Mouse (Mus musculus) 3134 (cell line): Measurements from ENCODE around the gene Shisa7.
"Not testable (repeated sequence)": the region's sequence is repeated elsewhere in the genome, so short reads cannot be mapped to it uniquely, and the experiment has no call there.

Experiments used
- DNase-seq: peaks from one replicate; pipeline ENCODE4 v3.0.0-alpha.2; 2011; ENCODE audit warnings: low spot score; ENCODE audit not compliant: insufficient read length; ENCODE audit errors: extremely low read depth

The Shisa7 gene

DNA sequence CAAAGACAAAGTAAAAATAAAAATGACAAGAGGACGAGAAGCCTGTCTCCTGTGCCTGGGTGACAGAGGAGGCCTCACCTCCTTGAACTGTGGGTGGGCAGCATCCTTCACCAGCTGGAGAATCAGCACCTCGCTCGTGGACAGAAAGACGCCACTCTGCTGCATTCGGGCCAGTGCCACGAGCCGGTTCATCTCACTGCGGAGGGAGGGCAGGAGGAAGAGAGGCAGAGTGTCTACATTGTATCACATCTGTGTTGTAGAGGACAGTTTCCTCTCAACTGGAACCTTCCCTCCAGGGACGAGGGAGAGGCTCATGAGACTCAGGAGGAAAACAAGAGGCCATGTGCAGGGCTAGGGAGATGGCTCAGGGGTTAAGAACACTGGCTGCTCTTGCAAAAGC lies 4.9 kb upstream of the Shisa7 start:
- no peak for DNase-seq

DNA sequence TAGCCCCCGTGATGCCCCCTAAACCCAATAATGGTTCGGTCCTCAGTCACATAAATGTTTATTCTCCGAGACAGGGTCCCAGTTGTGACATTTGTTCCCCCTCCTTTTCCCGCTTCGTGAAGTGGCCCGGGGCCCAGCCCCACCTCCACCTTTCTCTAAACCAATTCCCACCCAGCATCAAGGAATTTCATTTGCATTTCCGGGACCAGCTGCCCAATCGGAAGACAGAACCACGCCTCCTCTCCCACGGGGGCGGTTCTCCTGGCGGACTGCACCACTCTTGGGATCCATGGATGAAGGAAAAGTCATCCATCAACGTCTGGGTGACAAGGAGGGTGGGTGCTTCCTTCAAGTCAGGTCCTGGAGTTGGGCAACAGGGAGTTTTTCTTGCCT lies 417 bp upstream of the Shisa7 start:
- DNase-seq: no peak

DNA sequence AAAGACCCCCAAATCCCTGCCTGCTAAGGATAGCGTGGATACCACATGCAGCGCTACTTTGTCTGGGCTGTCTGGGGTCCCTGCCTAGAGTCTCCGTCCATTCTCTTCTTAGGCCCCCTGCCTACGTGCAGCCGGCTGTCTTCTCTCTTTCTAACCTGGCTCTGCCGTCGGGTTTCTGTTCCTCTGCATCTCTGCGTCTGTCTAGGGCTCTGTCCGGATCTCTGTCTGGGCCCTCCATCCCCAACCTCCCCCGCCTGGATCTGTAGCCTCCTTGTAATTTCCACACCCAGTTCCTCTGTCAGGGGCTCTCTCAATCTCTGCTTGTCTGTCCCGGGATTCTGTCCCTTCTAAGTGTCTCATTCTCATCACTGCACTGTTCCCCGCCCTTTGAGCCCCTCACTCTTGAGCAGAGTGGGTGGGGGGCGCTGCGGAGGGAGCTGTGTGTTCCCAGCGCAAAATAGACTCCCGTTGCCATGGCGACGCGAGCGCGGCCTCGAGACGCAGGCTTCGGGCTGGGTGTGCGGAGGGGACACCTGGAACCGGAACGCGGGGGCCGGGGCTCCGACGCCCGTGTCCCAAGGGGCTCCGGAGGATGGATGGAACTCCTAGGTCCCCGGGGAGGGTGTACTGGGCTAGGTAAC lies 772 bp downstream of the Shisa7 start:
- no peak for DNase-seq

DNA sequence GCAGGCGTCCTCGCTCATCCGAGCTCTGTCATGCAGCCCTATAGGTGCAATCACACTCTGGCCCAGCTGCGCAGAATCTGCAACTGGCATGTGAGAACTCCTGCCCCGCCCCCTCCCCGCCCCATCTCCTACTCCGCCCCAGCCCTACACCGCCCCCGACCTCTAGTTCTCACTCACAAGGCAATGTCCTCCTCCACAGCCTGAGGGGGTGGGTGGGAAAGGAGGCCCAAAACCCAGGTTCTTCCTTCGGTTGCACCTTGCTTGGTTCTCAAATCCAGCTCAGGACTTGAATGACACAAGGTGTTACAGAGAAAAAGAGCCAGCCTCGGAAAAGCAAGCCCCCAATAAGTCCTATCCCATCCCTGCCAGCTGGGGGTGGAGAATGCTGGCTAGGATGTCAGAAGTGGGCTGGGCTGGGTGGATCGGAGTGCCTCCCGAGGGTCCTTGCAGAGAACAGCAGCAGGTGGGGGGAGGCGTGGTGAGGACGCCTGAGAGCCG lies 1.8 kb downstream of the Shisa7 start:
- no peak for DNase-seq

DNA sequence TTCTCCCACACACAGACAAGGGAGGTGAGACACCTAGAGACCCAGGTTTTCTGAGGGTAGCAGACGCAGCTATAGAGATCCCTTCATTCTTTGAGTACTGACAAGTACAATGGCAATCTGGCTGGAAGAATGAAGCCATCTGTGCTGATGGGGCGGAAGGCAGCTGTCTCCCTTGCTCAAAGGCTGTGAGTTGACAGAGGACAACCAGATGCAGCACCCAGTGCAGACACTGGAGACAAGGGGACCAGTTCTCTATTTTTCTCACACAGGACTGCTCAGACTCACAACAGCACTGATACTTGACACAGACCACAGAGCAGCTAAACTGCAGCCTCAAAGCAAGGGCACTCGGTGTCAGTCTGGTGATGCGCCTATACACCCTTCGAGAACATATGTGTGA lies 2.4 kb downstream of the Shisa7 start:
- DNase-seq: no peak

DNA sequence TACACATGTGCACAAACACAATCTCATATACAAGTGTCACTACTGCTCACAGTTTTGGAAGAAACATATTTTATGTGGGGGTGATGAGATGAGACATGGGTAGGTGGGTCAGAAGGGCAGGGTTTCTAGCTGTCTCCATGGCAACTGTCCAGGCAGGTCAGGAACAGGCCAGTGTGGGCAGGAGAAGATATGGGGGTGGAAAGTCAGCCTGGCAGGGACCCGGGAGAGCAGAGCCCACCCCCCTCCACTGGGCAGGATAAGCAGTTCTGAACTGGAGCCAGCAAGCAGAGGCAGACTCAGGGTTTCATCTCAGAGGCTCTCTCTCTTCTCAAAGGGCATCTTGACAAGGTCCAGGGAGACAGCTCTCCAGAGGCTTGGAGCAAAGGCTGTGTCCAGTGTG lies 6.9 kb downstream of the Shisa7 start:
- no peak for DNase-seq

DNA sequence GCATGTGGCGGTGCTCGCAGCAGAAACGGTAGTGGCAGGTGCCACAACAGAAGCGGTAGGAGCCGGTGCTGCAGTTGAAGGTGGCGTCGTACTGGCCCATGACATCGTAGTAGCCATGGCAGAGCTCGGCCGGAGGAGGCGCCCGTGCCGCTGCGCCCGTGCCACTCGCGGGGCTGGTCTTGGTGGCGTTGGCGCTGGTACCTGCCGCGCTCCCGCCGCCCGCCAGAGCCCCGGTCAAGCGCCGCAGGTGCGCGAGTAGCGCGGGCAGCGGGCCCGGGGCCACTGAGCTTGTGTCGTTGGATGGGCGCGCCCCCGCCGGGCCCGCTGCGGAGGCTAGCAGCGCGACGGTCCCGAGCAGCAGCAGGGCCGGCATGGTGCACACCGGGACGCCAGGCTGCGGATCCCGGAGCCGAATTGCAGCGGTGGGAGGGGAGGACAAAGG lies 8.1 kb downstream of the Shisa7 start:
- DNase-seq: no peak

DNA sequence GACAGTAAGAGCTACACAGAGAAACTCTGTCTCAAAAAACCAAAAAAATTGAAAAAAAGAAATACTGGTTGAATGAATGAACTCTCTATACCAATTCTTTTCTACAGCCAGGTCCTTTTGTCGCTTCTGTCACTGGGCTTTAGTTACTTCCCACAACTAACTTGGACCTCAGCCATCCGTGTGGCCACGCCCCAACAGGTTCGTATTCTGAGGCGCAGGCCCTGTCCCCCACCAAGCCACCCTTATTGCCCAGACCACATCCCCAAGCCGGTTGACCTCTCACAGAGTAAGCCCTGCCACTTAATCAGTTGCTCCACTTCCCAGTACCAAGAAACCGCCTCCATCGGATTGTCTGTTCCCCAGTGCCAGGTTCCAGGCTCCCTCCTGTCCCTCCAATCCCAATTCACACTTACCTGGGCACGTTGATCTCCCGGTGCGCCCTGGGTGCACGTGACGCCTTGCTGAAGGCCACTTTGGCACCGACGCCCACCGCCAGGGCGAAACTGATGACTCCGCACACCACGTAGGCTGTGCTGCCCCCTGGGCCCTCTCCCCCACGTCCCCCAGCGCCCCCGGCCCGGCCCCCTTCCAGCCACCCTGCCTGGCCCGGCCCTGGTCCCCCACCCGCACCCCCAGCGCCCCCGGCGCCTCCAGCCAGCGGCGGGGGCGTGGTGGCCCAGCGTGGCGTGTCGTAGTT lies 8.7 kb downstream of the Shisa7 start:
- no peak for DNase-seq

DNA sequence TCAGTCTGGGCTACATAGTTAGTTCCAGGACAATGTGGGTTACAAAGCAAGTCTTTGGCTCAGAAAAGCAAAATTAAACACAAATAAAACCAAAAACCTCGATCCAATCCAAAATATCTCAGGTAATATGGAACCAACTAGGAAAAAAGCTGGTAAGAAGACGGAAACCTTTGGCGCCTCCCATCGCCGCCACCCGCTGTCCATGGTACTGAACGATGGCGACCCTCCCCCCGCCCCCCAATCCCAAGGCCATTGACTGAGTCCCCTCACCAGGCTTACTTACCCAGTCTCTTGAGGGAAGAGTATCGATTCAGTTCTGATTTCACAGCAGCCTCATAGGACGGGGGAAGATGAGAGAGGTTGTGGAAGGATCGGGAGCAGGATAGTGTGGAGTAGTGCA lies 14.0 kb downstream of the Shisa7 start:
- no peak for DNase-seq

DNA sequence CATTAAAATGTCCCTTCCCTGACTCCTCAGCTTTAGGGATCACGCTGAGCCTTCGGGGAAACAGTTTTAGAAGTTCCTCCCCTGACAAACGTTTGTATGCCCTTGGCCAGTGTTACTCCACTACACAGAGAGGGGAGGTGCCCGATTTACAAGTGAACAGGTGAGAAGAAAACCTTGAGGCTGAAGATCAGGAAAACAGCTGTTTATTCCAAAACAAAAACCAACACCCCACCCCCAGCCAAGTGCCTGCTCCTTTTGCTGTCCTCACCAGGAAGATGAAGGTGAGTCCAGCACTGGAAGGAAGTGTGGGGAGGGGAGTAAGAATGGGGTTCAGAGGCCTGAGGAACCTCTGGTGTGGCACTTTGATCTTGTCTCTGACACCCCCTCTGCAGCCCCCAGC lies 19.1 kb downstream of the Shisa7 start:
- no peak for DNase-seq

DNA sequence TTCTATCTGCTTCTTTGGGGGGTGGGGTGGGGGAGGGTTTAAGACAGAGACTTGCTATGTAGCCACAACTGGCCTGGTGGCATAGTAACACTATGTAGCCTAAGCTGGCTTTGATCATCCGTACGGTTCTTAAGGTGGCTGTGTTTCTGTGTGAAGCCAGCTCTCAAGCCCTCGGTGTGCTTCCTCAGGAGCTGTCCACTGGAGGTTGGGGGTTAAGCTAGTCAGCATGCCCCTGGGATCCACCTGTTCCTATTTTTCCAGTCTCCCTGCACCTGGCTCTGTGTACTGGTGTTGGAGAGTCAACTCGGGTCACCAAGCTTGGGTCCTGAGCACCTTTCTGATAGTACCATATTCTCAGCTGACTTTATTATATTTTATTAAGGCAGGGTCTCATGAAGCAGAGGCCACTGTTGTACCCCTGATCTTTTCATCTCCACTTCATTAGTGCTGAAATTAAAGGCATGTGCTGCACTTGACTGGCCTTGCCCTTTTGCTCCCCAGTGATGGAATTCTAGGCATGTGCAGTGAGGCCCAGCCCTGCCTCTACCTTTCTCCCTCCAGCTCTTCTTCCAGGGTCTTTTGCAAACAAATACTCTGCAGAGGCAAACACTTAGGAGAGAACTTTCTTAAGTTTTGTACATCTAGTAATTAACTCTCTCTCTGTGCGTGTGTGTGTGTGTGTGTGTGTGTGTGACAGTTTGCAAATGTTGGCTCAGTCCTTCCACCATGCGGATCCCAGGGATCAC lies 22.2 kb downstream of the Shisa7 start:
- no peak for DNase-seq

DNA sequence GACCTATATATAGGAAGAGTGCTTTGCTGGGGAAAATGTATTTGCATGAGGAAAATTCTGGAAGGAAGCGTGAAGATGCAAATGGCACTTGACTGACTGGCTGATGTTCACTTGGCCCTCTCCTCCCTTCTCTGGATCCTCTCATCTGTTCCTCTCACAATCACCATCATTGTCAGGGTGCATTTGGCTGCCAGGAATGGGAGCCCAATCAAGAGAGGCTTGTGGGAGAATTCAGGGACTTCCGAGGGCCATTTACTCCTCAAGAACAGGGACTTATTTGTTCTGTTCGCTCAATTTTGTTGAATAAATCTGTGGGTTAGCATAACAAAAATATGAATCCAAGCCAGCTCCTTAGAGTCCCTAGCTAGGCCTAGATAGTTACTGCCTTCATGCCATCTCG lies 22.8 kb downstream of the Shisa7 start:
- DNase-seq: no peak

DNA sequence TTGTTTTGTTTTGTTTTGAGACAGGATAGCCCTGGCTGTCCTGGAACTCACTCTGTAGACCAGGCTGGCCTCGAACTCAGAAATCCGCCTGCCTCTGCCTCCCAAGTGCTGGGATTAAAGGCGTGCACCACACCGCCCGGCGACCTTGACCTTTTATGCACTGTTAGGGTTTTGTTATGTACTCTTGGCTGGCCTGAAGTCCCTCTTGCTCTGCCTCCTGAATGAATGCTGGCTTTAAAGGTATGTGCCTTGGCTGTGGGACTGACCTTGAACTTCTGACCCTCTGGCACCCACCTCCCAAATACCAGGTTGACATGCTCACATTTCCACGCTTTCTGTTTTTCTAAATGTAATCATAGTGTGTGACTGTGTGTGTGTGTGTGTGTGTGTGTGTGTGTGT lies 23.6 kb downstream of the Shisa7 start:
- not testable (repeated sequence) for DNase-seq

DNA sequence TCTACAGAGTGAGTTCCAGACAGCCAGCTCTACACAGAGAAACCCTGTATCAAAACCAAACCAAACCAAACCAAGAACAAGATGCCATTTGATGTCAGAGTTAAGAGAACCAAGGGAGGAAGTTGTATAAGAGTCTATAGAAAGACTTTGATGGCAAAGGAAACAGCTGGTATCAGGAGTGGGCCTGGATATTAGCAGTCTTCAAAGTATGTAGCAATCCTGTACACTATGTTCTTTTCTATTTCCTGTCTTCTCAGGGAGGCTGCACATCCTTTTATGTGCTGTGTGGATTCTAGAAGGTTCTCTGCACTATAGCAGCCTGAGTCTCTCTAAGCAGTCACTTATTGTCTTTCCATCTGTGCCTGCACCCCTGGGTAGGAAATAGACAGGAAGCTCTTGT lies 27.9 kb downstream of the Shisa7 start:
- DNase-seq: no peak

DNA sequence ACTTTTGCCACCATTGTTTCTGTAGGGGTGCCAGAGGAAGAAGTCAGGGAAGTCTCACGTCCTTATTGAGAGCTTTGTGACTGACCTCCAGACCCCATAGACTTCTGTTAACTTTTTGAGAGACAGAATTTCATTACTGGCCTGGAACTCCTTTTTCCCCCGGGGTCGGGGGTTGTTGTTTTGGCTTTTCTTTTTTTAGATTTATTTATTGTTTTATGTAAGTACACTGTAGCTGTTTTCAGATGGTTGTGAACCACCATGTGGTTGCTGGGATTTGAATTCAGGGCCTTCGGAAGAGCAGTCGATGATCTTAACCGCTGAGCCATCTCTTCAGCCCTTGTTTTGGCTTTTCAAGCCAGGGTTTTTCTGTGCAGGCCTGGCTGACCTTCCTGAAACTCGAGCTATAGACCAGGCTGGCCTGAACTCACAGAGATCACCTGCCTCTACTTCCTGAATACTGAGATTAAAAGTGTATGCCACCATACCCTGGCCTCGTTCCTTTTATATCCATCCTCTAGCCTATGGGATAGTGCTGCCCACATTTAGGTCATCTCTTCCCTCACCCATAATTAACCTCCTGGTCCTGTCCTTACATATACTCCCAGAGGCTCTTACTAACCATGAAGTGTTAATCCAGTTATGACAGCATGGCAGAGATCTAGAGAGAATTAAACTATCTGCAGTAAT lies 31.2 kb downstream of the Shisa7 start:
- no peak for DNase-seq

DNA sequence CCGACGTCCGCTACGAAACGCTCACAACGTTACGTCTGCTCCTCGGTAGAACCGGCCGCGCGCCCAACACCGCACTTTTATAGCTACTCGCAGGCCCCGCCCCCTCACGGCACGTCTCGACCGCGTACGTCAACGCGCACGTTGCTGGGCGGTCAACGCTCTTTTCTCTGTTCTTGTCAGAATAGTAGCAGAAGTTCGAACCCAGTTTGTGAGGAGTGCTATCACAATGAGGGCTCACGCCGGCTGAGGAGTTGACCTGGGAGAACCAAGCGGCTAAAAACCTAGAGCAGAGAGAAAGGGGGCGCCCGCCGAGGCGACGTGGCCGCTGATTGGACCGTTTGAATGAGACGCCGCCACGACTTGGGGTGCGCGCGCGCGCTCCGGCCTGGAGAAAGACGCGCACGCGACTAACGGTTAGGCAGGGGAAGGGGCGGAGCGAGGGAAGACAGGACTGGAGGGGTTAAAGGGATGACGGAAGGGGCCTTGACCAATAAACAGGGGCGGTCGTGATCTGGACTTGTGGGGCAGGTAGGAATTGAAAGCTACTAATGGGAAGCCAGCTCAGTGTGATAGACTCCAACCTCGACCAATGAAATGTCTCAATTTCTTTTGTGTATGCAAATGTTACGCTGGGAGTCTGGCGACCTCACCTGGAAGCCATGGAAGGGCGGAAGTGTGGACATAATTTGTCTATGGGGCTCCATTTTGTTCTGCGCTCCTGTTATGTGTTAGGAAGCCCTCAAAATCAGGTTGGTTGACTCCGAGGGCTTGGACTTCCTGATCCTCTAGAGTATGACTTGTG lies 32.0 kb downstream of the Shisa7 start, which contains the start of gene Ube2s:
TSS of gene Ube2s (minus strand) at position 288 of the 802 bp plus-strand sequence.
- DNase-seq: peak; percentile 98

DNA sequence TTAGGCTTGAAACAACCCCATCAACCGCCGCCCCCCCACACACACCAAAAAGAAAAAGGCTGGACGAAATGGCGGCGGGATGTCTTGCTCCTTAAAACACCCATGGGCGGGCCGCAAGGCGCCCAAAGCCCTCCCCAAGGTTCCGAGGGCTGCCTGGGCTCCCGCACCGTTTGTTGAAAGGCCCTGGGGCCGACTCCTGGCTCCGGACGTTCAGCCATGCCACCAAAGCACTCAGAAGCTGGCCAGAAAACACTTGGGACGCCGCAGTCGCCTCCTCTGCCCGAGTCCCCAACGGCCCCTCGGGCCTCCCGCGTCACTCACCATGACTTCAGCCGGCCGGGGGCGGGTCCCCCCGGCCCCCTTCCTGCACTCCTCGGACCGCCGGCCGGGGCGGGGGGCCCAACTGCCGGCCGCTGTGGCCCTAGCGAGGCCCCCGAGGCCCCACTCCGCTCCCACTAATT lies 32.6 kb downstream of the Shisa7 start:
- DNase-seq: peak; percentile 65

DNA sequence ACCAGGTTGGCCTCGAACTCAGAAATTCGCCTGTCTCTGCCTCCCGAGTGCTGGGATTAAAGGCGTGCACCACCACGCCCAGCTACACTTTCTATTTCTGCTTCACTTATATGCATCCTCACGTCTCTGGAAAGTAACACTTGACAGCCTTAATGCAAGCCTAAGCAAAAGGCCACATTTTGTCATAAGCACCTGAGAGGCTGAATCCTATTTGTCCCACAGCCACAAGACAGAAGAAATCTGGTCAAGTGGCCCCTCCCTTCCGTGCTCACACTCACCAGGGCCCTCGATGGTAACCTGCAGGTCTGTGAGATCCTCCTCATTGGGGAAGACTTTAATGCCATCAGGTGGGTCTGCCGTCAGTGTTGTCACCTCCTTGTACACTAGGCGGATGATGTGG lies 33.4 kb downstream of the Shisa7 start:
- not testable (repeated sequence) for DNase-seq

DNA sequence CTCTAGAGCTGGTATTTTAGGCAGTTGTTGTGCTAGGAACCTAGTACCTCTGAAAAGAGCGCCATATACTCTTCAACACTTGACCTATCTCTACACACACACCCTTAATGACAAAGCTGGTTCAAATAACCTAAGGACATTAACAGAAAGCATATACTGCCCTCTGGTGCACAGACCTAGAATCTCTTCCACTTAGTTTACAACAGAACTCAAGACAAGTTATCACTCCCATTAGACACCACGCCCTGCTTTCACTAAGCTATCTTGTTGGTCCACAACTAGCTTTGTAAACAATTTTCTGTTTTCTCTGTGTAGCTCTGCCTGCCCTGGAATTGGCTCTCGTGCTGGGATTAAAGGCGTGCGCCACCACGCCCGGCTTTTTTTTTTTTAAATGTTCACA lies 37.8 kb downstream of the Shisa7 start:
- no peak for DNase-seq

DNA sequence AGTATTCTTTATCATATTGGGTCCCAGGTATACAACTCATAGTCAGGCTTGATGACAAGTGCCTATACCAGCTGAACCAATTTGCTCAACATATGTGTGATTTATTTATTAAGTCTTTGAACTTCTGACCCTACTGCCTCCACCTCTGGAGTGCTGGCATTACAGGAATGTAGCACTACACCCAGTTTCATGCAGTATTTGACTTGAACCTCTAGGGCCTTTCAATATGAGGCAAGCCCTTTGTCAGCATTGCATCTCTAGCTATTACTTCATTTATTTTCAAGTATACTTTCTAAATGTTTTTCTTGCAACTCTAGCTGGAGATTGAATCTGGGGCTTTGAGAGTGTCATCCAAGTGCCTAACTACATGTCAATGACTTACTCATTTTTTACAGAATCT lies 42.2 kb downstream of the Shisa7 start:
- DNase-seq: no peak
